ENCODE assay signal across 1 mouse cellular context in the genomic region with DNA sequence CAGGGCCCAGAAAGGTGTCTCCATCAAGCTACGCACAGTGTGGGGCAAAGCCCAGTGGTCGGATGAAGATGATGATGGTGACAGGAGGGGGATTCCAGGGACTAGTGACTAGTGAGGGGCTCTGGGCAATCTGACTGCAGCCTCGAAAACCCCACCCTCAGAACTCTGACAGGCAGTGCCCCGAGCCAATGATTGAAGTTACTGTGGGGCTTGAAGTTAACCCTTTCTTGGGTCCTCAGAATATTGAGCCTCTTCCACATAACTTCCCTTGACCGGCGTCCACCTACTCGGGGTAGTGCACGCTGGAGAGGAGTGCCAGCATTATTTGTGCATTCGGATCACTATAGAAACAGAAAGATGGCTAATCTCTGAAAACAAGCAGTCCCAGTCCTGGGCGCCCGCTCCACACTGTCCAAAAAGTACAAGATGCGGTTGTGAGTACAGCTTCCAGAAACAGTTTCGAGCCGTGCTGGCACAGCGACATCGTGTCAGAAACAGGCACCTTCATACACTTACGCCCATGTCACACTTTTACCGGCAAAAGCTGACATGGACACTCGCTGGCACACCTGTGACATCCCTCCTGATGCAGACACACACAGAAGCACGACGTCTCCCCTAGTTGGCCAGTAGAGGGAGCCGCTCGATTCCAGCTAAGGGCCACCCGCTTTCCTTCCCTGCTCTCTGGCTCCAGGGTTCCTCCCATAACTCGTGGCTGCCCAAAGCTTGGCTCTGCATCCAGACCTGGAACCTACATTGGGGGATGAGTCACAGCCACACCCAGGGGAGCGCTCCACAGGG.
A peak's percentile ranks its signal among the peaks of the same experiment; 100 is the strongest.
TF ChIP-seq lines count a peak whose summit lies in the region.

No protein-coding gene starts in this region.

TF ChIP-seq in C2C12, 6 proteins besides CTCF, POLR2A, EP300 and RAD21:
- TF ChIP-seq CEBPB (IDR thresholded peaks at IDR 0.05; ENCODE audit: low read depth) (no peak), FOSL1 (IDR thresholded peaks at IDR 0.05; ENCODE audit: insufficient read depth, low read length, poor library complexity, severe bottlenecking) (peak; percentile 4), USF1 (IDR thresholded peaks at IDR 0.05; ENCODE audit: low read depth) (no peak), MAX (IDR thresholded peaks at IDR 0.05) (peak; percentile 47), MYOD1 (IDR thresholded peaks at IDR 0.05; ENCODE audit: control insufficient read depth, insufficient read length, low read depth) (no peak)
